Mouse (Mus musculus) kidney, embryonic 15.5 days (tissue): ENCODE results near the gene Timm44. TPM values are rescaled to one million over a fixed set of nuclear protein-coding genes. Genes with fewer than 3 reads are reported as not detected.
A peak's percentile ranks its signal among the peaks of the same experiment; 100 is the strongest.

Experiments used
- ATAC-seq: fragments of 200-750 bp; cut with Nextera tagmentation; replicated peaks from 2 replicates; pipeline ENCODE4 v1.8.0; 2017; ENCODE audit warnings: moderate TSS enrichment; ENCODE audit not compliant: low FRiP score
- H3K27ac ChIP-seq: fragments of 300-500 bp; sonication (generic); 2 replicates; pipeline ENCODE4 v1.5.1; 2015; ENCODE audit warnings: mild to moderate bottlenecking, inconsistent platforms
- H3K27me3 ChIP-seq: fragments of 300-500 bp; sonication (generic); 2 replicates; pipeline ENCODE4 v1.6.1; 2015; ENCODE audit warnings: inconsistent platforms
- H3K36me3 ChIP-seq: fragments of 300-500 bp; sonication (generic); 2 replicates; pipeline ENCODE4 v1.6.1; 2015; ENCODE audit warnings: inconsistent platforms
- H3K4me1 ChIP-seq: fragments of 300-500 bp; sonication (generic); 2 replicates; pipeline ENCODE4 v1.6.1; 2015; ENCODE audit warnings: inconsistent platforms
- H3K4me2 ChIP-seq: fragments of 300-500 bp; sonication (generic); 2 replicates; pipeline ENCODE4 v1.6.1; 2015; ENCODE audit warnings: moderate library complexity, mild to moderate bottlenecking, inconsistent platforms
- H3K4me3 ChIP-seq: fragments of 300-500 bp; sonication (generic); replicated peaks from 2 replicates; pipeline ENCODE4 v1.5.1; 2015; ENCODE audit warnings: mild to moderate bottlenecking, inconsistent platforms
- H3K9ac ChIP-seq: fragments of 300-500 bp; sonication (generic); 2 replicates; pipeline ENCODE4 v1.6.1; 2015; ENCODE audit warnings: mild to moderate bottlenecking, inconsistent platforms
- H3K9me3 ChIP-seq: fragments of 300-500 bp; sonication (generic); replicated peaks from 2 replicates; pipeline ENCODE4 v1.6.1; 2016; ENCODE audit warnings: inconsistent platforms
- WGBS: fragments of 180-500 bp; shearing (Covaris S2); methylation state at CpG from one replicate; pipeline ENCODE4 v1.1.7; 2015; ENCODE audit warnings: mixed read lengths; 5-methylcytosine and 5-hydroxymethylcytosine counted together
- polyA plus RNA-seq: library from polyadenylated mRNA; unstranded; fragments of >200 nt; fragmentation: Nextera tagmentation; extraction: Ambion mirVana; gene quantifications from 2 replicates; pipeline ENCODE4 v1.2.1, GENCODE M21; 2015

The Timm44 gene
- 64.5 and 69.5 TPM in 2 replicates for polyA plus RNA-seq

- H3K9me3 ChIP-seq = no peaks in the 10 kb centered on the region
- peak within 1 kb of the TSS; percentile 79 for H3K9ac ChIP-seq
- ATAC-seq = peak; percentile 97
- peaks cover 35% of the 10 kb centered on the region for H3K36me3 ChIP-seq
- no peaks in the 10 kb centered on the region for H3K27me3 ChIP-seq
- H3K4me2 ChIP-seq = peak within 1 kb of the TSS; percentile 64
- WGBS = under 1% methylated on average over 39 of the region's 39 CpGs
- peak within 1 kb of the TSS; percentile 77 for H3K4me3 ChIP-seq
- peak within 1 kb of the TSS; percentile 52 for H3K27ac ChIP-seq
- H3K4me1 ChIP-seq = peaks cover 14% of the 10 kb centered on the region
Measured at GRCm38 (mm10) chr8:4275275-4276110, at the start of gene Timm44. Gene Timm44, minus strand, starts transcription at chr8:4275913.

DNA sequence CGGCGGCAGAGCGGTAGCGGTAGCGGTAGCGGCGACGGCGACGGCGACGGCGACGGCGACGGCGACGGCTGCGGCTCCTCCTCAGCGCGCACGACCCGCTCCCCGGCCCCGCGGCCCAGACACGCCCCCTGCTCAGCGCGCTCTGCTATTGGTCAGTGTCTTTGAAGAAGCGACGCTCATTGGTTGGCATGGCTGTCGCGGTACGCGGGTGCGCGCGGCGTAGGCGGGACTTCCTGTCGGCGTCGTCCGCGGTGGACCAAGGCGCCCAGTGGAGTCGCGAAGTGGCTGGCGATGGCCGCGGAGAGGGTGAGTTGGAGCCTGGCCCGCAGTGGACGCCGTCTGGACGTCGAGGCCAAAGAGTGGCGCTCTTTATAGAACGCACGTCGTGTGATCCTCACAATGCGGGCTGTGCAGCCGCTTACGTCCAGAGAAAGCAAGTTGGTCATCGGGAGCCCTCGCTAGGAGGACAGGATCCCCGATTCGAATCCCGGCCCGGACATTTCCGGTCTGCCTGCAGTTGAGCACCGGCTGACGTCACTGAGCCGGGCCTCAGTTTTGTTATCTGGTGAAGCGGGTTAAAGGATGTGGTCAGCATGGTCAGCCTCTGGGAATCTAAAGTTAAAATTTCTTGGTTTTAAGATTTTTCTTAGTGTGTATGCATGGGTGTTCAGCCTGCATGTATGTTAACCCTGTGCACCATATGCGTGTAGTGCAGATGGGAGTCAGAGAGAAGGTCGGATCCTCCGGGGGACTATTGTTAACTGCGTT, 49.5 kb upstream of the Timm44 start, which contains the start of the genes Ccl25 and Elavl1:
Ccl25 (plus strand) TSS at position 228 of the 768 bp plus-strand sequence.
Elavl1 (minus strand) TSS at position 431 of the 768 bp plus-strand sequence.
- H3K9me3 ChIP-seq = no peaks in the 10 kb centered on the region
- peak within 1 kb of the TSS; percentile 98 for H3K9ac ChIP-seq
- H3K4me3 ChIP-seq = peak within 1 kb of the TSS; percentile 91
- peaks cover 60% of the 10 kb centered on the region for H3K36me3 ChIP-seq
- peaks cover 39% of the 10 kb centered on the region for H3K4me1 ChIP-seq
- peak within 1 kb of the TSS; percentile 93 for H3K27ac ChIP-seq
- H3K4me2 ChIP-seq = peak within 1 kb of the TSS; percentile 78
- ATAC-seq = peak; percentile 98
- under 1% methylated on average over 78 of the region's 78 CpGs for WGBS
- H3K27me3 ChIP-seq = no peaks in the 10 kb centered on the region

DNA sequence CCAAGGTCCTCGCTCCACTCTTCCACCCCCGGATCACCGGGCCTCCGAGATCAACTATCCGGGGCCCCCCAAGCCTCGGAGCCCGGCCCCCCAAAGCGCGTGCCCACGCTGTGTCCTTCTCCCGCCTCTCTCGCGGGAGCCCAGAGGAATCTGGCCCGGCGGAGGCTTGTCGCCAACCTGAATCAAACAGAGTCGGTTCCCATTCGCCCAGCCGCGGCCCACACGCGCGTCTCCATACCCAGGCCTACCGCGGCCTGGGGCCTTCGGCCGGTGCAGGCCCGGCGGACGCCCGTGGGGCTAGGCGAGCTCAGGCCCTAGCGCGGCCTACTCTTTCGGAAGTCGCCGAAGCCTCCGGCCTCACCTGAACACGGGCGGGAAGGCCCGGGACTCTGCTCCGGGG, 48.8 kb upstream of the Timm44 start:
- H3K36me3 ChIP-seq = peaks cover 60% of the 10 kb centered on the region
- H3K27me3 ChIP-seq = no peaks in the 10 kb centered on the region
- H3K4me2 ChIP-seq = peak overlapping the region; percentile 78
- H3K9me3 ChIP-seq = no peaks in the 10 kb centered on the region
- peaks cover 44% of the 10 kb centered on the region for H3K4me1 ChIP-seq
- peak; percentile 82 for ATAC-seq
- H3K4me3 ChIP-seq = peak overlapping the region; percentile 91
- WGBS = under 1% methylated on average over 42 of the region's 42 CpGs
- peak overlapping the region; percentile 98 for H3K9ac ChIP-seq
- H3K27ac ChIP-seq = peak overlapping the region; percentile 82

DNA sequence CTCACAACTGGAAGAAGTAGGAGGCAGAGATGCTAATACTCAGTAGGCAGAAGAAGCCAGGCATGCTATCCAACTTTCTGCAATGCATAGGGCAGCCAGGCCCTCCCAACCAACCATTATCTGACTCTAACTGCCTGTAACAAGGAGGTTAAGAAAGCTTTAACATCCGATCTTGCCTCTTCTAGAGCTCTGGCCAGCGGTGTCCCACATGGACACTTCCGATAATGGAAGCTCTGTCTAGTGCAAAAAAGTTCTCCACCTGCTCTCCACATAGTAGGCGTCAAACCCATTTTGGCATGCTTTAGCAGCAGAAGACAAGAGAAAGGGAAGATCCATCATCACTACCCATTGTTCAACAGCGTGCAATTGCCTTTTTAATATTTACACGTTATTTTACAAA, 48.2 kb upstream of the Timm44 start:
- Histone ChIP-seq H3K27ac (peak overlapping the region; percentile 82; the same call in 1 of the 2 replicates), H3K4me1 (peaks cover 45% of the 10 kb centered on the region), H3K36me3 (peaks cover 55% of the 10 kb centered on the region), H3K4me2 (peak overlapping the region; percentile 78), H3K9ac (peak overlapping the region; percentile 98), H3K9me3 (no peaks in the 10 kb centered on the region), H3K27me3 (no peaks in the 10 kb centered on the region), H3K4me3 (peak overlapping the region; percentile 91)
- no peak for ATAC-seq
- WGBS = 1% methylated on average over 6 of the region's 6 CpGs

GRCm38 (mm10) chr8:4322470-4322869, 46.8 kb upstream of the Timm44 start:
- Histone ChIP-seq H3K36me3 (peaks cover 40% of the 10 kb centered on the region), H3K27ac (no peak overlapping the region; the same call in 1 of the 2 replicates), H3K9me3 (no peaks in the 10 kb centered on the region), H3K9ac (no peak overlapping the region), H3K4me1 (peaks cover 48% of the 10 kb centered on the region), H3K27me3 (no peaks in the 10 kb centered on the region), H3K4me2 (peak overlapping the region; percentile 78), H3K4me3 (peak overlapping the region; percentile 91; the same call in 1 of the 2 replicates)
- 34% methylated on average over 2 of the region's 2 CpGs for WGBS
- ATAC-seq = no peak

DNA sequence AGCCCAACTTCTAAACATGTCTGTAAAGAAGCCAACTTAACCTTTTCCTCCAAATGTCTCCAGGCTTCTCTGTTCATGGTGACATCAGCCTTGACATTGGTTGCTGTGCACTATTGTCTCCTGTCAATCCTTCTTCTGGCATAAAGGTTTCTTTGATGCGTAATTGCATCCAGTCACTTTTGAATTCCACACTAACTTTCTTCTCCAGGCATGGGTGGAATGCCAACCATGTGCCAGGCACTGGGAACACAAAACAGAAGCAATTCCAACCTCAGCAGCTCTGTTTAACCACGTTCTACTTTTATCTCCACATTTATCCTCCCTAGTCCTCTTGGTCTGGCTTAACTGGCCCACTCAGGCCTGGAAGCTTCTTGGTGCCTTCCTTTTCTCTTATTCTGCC, 45.3 kb upstream of the Timm44 start:
- Histone ChIP-seq H3K36me3 (peaks cover 33% of the 10 kb centered on the region), H3K27ac (no peak overlapping the region), H3K9ac (no peak overlapping the region), H3K4me2 (no peak overlapping the region), H3K4me3 (no peak overlapping the region), H3K9me3 (no peaks in the 10 kb centered on the region), H3K4me1 (peaks cover 47% of the 10 kb centered on the region), H3K27me3 (no peaks in the 10 kb centered on the region)
- WGBS = 91% methylated on average over 2 of the region's 2 CpGs
- no peak for ATAC-seq

DNA sequence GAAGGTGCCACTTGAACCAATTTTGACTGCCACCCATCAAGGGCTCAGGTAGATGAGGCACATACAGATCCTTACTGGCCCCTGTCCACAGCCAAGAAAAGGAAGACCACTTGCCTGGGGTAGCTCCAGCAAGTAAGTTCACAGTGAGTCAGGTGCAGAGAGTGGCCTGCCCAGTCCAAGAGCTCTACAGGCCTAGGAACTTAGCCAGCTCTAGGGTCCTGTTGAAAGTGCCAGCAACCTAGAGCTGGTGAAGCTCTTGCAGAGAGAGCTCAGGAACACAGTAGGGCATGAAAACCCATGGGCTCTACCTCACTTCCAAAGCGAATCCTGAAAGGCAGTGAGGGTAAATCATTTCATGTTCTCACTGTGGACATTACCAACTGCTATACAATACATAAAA, 44.7 kb upstream of the Timm44 start:
- Histone ChIP-seq H3K36me3 (peaks cover 33% of the 10 kb centered on the region), H3K4me1 (peaks cover 41% of the 10 kb centered on the region), H3K9me3 (no peaks in the 10 kb centered on the region), H3K9ac (no peak overlapping the region), H3K4me2 (no peak overlapping the region), H3K27ac (no peak overlapping the region), H3K27me3 (no peaks in the 10 kb centered on the region), H3K4me3 (no peak overlapping the region)
- WGBS = 100% methylated on average over 1 of the region's 1 CpGs
- no peak for ATAC-seq

DNA sequence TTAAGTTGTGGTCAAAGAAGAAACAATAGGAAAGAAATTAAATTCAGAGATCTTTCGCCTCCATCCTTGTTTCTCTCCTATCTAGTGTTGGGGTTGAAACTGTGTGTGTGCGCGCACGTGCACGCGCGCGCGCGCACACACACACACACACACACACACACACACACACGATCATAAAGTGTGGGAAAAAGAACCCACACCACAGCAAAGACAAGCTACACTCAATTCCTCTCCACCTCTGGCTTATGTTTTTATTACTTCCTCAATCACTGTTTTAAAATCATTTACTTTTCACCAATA, 43.8 kb upstream of the Timm44 start:
- no peak for ATAC-seq
- no peak overlapping the region for H3K4me2 ChIP-seq
- no peaks in the 10 kb centered on the region for H3K27me3 ChIP-seq
- H3K9me3 ChIP-seq = no peaks in the 10 kb centered on the region
- H3K9ac ChIP-seq = no peak overlapping the region
- H3K36me3 ChIP-seq = peaks cover 33% of the 10 kb centered on the region
- peaks cover 41% of the 10 kb centered on the region for H3K4me1 ChIP-seq
- WGBS = 95% methylated on average over 11 of the region's 11 CpGs
- no peak overlapping the region for H3K4me3 ChIP-seq
- 0 out of 2 replicates have a peak overlapping the region, but pooled peaks have one; percentile 37 for H3K27ac ChIP-seq

GRCm38 (mm10) chr8:4318796-4319572, 43.3 kb upstream of the Timm44 start:
- no peak for ATAC-seq
- Histone ChIP-seq H3K27ac (0 out of 2 replicates have a peak overlapping the region, but pooled peaks have one; percentile 37), H3K4me1 (peaks cover 41% of the 10 kb centered on the region), H3K4me2 (no peak overlapping the region), H3K36me3 (peaks cover 33% of the 10 kb centered on the region), H3K4me3 (no peak overlapping the region), H3K9ac (no peak overlapping the region), H3K9me3 (no peaks in the 10 kb centered on the region), H3K27me3 (no peaks in the 10 kb centered on the region)
- 73% methylated on average over 2 of the region's 2 CpGs for WGBS

DNA sequence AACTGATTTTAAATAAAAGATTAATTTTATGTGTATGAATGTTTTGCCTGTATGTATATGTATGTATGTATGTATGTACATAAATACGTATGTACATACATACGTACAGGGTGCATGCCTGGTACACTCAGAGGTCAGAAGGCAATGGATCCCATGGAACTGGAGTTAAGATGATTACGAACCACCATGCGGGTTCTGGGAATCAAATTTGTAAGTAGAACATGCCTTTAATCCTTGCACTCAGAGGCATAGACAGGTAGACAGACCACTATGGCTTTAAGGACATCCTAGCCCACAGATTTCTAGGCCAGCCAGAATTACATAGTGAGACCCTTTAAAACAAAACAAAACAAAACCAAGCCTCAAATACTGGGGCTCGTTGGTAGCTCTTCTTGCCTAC, 42.4 kb upstream of the Timm44 start:
- WGBS = 85% methylated on average over 5 of the region's 5 CpGs
- ATAC-seq = no peak
- H3K27ac ChIP-seq = no peak overlapping the region
- peaks cover 33% of the 10 kb centered on the region for H3K36me3 ChIP-seq
- H3K9ac ChIP-seq = no peak overlapping the region
- peaks cover 34% of the 10 kb centered on the region for H3K4me1 ChIP-seq
- no peaks in the 10 kb centered on the region for H3K9me3 ChIP-seq
- H3K27me3 ChIP-seq = no peaks in the 10 kb centered on the region
- no peak overlapping the region for H3K4me2 ChIP-seq
- H3K4me3 ChIP-seq = no peak overlapping the region

DNA sequence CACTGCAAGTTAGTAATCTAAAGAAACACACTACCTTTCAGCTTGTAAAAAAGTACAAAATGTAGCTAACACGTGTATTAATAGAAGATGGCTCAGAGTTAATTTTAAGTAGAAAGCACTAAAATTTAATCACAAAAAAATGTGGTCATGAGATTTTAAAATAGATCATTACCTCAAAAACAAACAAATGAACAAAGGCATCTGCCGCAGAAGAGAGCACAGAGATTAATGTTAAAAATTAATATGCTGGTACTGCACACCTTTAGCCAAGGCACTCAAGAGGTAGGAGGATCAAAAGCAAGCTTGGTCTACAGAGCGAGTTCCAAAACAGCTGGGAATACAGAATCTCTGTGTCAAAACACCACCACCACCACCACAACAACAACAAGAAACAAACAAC, 39.1 kb upstream of the Timm44 start:
- Histone ChIP-seq H3K27me3 (no peaks in the 10 kb centered on the region), H3K36me3 (peaks cover 28% of the 10 kb centered on the region), H3K4me3 (no peak overlapping the region), H3K4me2 (no peak overlapping the region), H3K4me1 (0 out of 2 replicates have a peak, but pooled peaks cover 7% of the 10 kb centered on the region), H3K27ac (no peak overlapping the region), H3K9ac (no peak overlapping the region), H3K9me3 (no peaks in the 10 kb centered on the region)
- no peak for ATAC-seq
- WGBS = 89% methylated on average over 3 of the region's 3 CpGs
